Mouse (Mus musculus) C2C12 (cell line): ENCODE results near the gene Gm49510.

Experiments
- CTCF ChIP-seq: IDR thresholded peaks from one replicate; pipeline ENCODE4 v1.5.1; 2011; ENCODE audit not compliant: control insufficient read depth, insufficient read depth, insufficient read length
- FOSL1 ChIP-seq: IDR thresholded peaks from one replicate; pipeline ENCODE4 v1.8.0; 2011; ENCODE audit warnings: mild to moderate bottlenecking, low read length; ENCODE audit not compliant: poor library complexity, insufficient read depth, severe bottlenecking
- MAX ChIP-seq: IDR thresholded peaks from one replicate; pipeline ENCODE4 v1.6.1; 2011; ENCODE audit warnings: mild to moderate bottlenecking, control low read depth
- MYOD1 ChIP-seq: IDR thresholded peaks from one replicate; pipeline ENCODE4 v1.6.1; 2011; ENCODE audit warnings: low read depth; ENCODE audit not compliant: control insufficient read depth, insufficient read length

DNA sequence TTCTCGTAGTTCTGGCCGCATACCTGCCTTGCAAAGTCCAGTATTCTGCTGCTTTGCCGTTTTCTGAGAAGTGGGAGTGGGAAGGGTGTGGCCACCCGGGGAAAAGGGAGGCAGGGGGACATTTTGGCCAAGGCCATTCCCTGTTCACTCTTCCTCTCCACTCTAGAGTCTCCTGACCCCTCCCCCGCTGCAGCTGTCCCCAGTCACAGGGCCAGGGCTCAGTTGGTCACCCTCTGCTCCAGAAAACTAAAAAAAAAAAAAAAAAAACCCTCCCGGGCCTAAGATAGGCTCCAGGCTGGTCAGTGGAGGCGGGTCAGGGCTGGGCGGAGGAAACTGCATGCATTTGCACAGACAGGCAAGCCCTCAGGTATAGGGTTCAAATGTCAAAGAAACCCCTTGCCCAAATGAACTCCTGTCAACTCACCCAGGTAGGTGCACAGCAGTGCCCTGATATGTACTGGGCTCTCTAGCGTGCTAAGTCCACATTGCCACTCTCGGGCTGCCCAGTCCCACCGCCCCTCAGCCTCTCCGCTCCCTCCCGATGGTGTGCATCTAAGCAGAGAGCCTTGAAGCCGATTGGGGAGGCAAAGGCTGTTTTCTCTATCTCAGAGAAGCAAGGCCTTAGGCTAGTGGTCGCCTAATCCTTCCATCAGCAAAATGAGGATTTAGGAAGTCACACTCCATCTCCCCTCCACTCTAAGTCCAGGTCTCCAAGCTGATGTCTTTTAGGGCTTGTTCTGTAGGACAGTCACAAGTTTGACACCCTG lies 27.7 kb downstream of the Gm49510 start:
- peak; percentile 10 for TF ChIP-seq MAX
- peak; percentile 18 for TF ChIP-seq MYOD1
- TF ChIP-seq CTCF, result no peak
- no peak for TF ChIP-seq FOSL1
